In genomic region chr9:31454356-31454755, GRCm38 (mm10) we compare ENCODE assay signal across 16 mouse cellular contexts. TPM values are rescaled to one million over a fixed set of nuclear protein-coding genes. Genes with fewer than 3 reads are reported as not detected.
"Had no signal": no experiment of that assay in that cellular context is flagged by ENCODE, and none has a peak within 500 bp of the region (broad histone marks: within the 10 kb centered on the region; RNA-seq: fewer than 3 reads in every experiment).

No protein-coding gene starts in this region.

- H3K27me3 ChIP-seq: neural tube, embryonic 15.5 days; stomach, embryonic 15.5 days had no signal

- H3K9me3 ChIP-seq: neural tube, embryonic 15.5 days; stomach, embryonic 15.5 days had no signal

- H3K9ac ChIP-seq: neural tube, embryonic 15.5 days; stomach, embryonic 15.5 days had no signal

- H3K4me2 ChIP-seq: neural tube, embryonic 15.5 days; stomach, embryonic 15.5 days had no signal

- DNase-seq: retina, postnatal 1 day; right cerebral cortex, adult 18-20 months; right cerebral cortex, postnatal 14 days; right cerebral cortex, postnatal 25 days; right cerebral cortex, postnatal 4 days; spleen, adult 18-20 months; thymus, adult 18-20 months; thymus, adult 2 months; thymus, postnatal 14 days; thymus, postnatal 25 days; thymus, postnatal 36 days; thymus, postnatal 4 days had no signal

- H3K4me1 ChIP-seq: neural tube, embryonic 15.5 days; stomach, embryonic 15.5 days had no signal

- H3K36me3 ChIP-seq: neural tube, embryonic 15.5 days; stomach, embryonic 15.5 days had no signal

- H3K4me3 ChIP-seq: neural tube, embryonic 15.5 days; stomach, embryonic 15.5 days had no signal

- H3K27ac ChIP-seq: neural tube, embryonic 15.5 days; stomach, embryonic 15.5 days; stomach, postnatal 0 days had no signal

RNA-seq across cellular contexts. Expression of gene Tmem45b, which starts 9.9 kb away (rescaled TPM):
- total RNA-seq: neutrophil, adult 5-6 weeks had no signal
